Mouse (Mus musculus): ENCODE measurements around the gene Tnfrsf22. TPM values are rescaled to one million over a fixed set of nuclear protein-coding genes. Genes with fewer than 3 reads are reported as not detected.

The Tnfrsf22 gene
- total and polyA plus RNA-seq, 2 experiments from 2014 or later = 1.3 to 3.6 TPM

DNA sequence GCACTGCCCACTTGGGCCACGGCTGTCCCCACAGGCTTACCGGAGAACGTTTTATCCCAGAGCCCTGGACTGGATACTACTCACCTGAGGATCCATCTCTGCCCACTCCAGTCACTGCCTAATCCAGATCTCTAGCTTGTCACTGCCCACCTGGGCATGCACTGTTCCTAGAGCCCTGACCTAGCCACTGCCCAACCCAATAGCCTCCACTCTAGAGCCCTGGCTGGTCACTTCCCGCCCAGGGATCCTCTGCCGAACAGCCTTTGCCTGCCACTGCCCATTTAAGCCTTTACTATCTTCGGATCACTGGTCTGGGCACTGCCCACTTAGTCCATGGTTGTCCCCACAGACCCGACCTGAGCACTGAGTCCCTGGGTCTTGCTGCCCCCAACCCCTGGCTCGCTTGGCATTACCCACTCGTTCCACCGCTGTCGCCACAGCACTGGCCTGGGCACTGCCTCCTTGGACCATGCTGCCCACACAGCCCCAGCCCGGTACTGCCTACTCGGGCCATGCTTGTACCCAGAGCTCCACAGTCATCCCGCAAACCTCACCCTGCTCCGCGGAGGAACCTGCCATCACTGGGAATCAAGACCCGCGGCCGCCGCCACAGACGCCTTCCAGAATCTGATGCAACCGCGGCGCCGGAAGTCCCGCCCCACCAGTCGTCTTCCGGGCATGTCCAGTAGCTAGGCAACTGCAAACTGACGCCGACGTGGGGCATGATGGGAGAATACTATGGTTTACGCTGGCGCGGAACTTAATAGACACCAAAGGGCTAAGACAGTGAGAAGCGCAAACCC, 49.8 kb downstream of the Tnfrsf22 start, which contains the start of gene Cars:
TSS of gene Cars (minus strand) at position 663 of the 803 bp plus-strand sequence.
- peaks cover 7% of the 10 kb centered on the region; the same call in 1 of the 2 replicates for H3K36me3 ChIP-seq (ENCODE audit: insufficient read depth)
- H3K9ac ChIP-seq = peak within 1 kb of the TSS; percentile 93
- peak within 1 kb of the TSS; percentile 94 for H3K4me3 ChIP-seq (ENCODE audit: low read depth, low read length)
- no peaks in the 10 kb centered on the region for H3K9me3 ChIP-seq (ENCODE audit: low read length)
- no peaks in the 10 kb centered on the region for H3K27me3 ChIP-seq (ENCODE audit: insufficient read depth, low read length)
- peak; percentile 99 for ATAC-seq
- WGBS = 2% methylated on average over 35 of the region's 35 CpGs
- peak within 1 kb of the TSS; percentile 74 for H3K27ac ChIP-seq (ENCODE audit: low read depth, low read length)
- DNase-seq = peak; percentile 95
- peaks cover 6% of the 10 kb centered on the region; the same call in 1 of the 2 replicates for H3K4me1 ChIP-seq (ENCODE audit: insufficient read depth)
- TF ChIP-seq CTCF (IDR thresholded peaks at IDR 0.05; ENCODE audit: low read depth) = no peak
- peak within 1 kb of the TSS; percentile 78 for H3K4me2 ChIP-seq (ENCODE audit: low read depth)

DNA sequence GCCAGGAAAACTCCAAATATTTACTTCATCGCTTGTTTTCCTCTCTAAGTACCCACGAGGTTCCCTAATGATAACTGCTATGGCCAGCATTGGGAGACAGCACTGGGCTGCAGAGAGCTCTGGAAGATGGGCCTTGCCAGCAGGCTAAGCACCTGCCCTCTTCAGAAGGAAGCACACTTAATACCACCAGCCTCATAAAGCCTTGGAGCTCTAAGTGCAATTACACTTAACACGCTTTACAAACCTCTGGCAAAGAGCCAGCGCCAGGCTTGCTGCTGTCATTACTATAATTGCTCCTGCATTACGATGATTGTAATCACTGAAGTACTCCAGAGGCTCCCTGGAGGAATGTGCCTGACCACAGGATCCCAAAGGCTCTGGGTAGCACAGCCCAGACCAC, 54.6 kb downstream of the Tnfrsf22 start:
- peaks cover 35% of the 10 kb centered on the region for H3K36me3 ChIP-seq (ENCODE audit: insufficient read depth)
- TF ChIP-seq CTCF (IDR thresholded peaks at IDR 0.05; ENCODE audit: low read depth) = no peak
- peaks cover 6% of the 10 kb centered on the region; the same call in 1 of the 2 replicates for H3K4me1 ChIP-seq (ENCODE audit: insufficient read depth)
- H3K27me3 ChIP-seq (ENCODE audit: insufficient read depth, low read length) = no peaks in the 10 kb centered on the region
- no peak overlapping the region for H3K9ac ChIP-seq
- DNase-seq = peak; percentile 49
- no peaks in the 10 kb centered on the region for H3K9me3 ChIP-seq (ENCODE audit: low read length)
- no peak overlapping the region for H3K4me2 ChIP-seq (ENCODE audit: low read depth)
- no peak overlapping the region for H3K4me3 ChIP-seq (ENCODE audit: low read depth, low read length)
- H3K27ac ChIP-seq (ENCODE audit: low read depth, low read length) = no peak overlapping the region
- ATAC-seq = no peak
- WGBS = 42% methylated on average over 5 of the region's 5 CpGs

DNA sequence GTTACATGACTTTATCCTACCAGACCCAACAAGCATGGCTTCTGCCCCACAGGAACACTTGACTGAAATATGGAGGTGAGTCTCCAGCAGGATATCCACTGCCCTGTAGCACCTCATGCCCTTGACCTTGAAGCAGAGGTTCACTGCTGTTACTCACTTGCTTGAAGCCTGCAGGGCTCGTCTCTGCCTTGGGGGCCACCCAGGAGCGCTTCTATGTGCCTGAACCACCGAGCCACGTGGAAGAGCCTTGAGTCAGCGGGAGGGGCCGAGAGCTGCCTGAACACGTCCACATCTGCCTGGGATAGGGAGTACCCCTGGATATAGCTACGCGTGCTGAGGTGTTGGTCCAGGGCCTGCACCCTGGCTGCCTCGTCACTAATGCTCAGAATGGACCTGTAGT, 57.2 kb downstream of the Tnfrsf22 start:
- Histone ChIP-seq H3K9ac (no peak overlapping the region), H3K4me1 (ENCODE audit: insufficient read depth) (no peaks in the 10 kb centered on the region), H3K36me3 (ENCODE audit: insufficient read depth) (peaks cover 52% of the 10 kb centered on the region), H3K27me3 (ENCODE audit: insufficient read depth, low read length) (no peaks in the 10 kb centered on the region), H3K4me3 (ENCODE audit: low read depth, low read length) (no peak overlapping the region), H3K9me3 (ENCODE audit: low read length) (no peaks in the 10 kb centered on the region), H3K27ac (ENCODE audit: low read depth, low read length) (no peak overlapping the region), H3K4me2 (ENCODE audit: low read depth) (no peak overlapping the region)
- 91% methylated on average over 10 of the region's 10 CpGs for WGBS
- ATAC-seq (no peak), DNase-seq (no peak)
- TF ChIP-seq CTCF (IDR thresholded peaks at IDR 0.05; ENCODE audit: low read depth) = no peak

DNA sequence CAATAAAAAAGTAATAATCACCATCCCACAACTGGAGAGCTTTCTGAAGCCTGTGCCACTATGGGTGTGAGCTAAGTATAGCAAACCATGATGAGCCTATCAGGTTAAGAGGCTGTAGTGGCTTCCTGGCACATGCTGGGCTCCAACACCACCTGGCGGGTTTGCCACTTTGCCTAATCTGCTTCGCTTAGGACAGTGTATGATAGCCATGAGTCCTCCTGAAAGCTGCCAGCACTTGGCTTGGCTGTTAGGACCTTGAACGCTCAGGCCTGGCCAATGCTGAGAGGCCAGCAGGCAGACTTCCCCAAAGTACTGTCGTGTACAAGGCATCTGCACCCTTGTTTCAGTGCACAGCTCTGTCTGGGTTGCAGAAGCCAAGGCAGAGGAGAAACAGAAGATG, 61.5 kb downstream of the Tnfrsf22 start:
- Histone ChIP-seq H3K36me3 (ENCODE audit: insufficient read depth) (peaks cover 76% of the 10 kb centered on the region), H3K27me3 (ENCODE audit: insufficient read depth, low read length) (no peaks in the 10 kb centered on the region), H3K27ac (ENCODE audit: low read depth, low read length) (no peak overlapping the region), H3K9ac (no peak overlapping the region), H3K9me3 (ENCODE audit: low read length) (no peaks in the 10 kb centered on the region), H3K4me2 (ENCODE audit: low read depth) (no peak overlapping the region), H3K4me3 (ENCODE audit: low read depth, low read length) (no peak overlapping the region), H3K4me1 (ENCODE audit: insufficient read depth) (no peaks in the 10 kb centered on the region)
- no peak for TF ChIP-seq CTCF (IDR thresholded peaks at IDR 0.05; ENCODE audit: low read depth)
- 89% methylated on average over 4 of the region's 4 CpGs for WGBS
- DNase-seq (no peak), ATAC-seq (no peak)

DNA sequence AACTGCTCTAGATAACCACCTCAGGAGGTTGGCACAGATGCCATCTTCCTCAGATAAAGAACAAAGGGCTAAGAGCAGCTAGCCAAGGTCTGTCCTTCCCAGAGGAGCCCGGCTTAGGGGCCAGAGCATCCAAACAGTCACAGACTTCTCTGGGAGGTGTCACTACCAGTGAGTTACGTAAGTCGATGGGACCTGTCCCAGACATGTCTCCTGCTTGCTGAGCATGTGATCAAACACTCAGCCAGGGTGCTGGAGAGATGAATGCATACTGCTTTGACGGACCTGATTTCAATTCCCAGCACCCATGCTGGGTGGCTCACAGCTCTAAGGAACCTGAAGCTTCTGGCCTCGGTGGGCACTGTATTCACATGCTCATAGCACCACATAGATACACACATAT, 61.9 kb downstream of the Tnfrsf22 start:
- no peaks in the 10 kb centered on the region for H3K4me1 ChIP-seq (ENCODE audit: insufficient read depth)
- H3K36me3 ChIP-seq (ENCODE audit: insufficient read depth) = peaks cover 77% of the 10 kb centered on the region
- H3K4me2 ChIP-seq (ENCODE audit: low read depth) = no peak overlapping the region
- H3K27ac ChIP-seq (ENCODE audit: low read depth, low read length) = no peak overlapping the region
- H3K4me3 ChIP-seq (ENCODE audit: low read depth, low read length) = no peak overlapping the region
- no peak for DNase-seq
- ATAC-seq = no peak
- H3K9me3 ChIP-seq (ENCODE audit: low read length) = no peaks in the 10 kb centered on the region
- 94% methylated on average over 5 of the region's 5 CpGs for WGBS
- TF ChIP-seq CTCF (IDR thresholded peaks at IDR 0.05; ENCODE audit: low read depth) = no peak
- no peak overlapping the region for H3K9ac ChIP-seq
- H3K27me3 ChIP-seq (ENCODE audit: insufficient read depth, low read length) = no peaks in the 10 kb centered on the region

Other genes starting within 250 kb of the Tnfrsf22 start
- 99.0 and 123 TPM in 2 replicates for gene Cdkn1c, start 188.6 kb downstream of the Tnfrsf22 start, total RNA-seq (2014; rRNA removed)
- gene Cdkn1c, start 188.6 kb downstream of the Tnfrsf22 start, polyA plus RNA-seq (2015; fragmentation: Nextera tagmentation; extraction: Ambion mirVana) = 119 and 124 TPM in 2 replicates
- 0.92 and 1.7 TPM in 2 replicates for gene Slc22a18, start 175.9 kb downstream of the Tnfrsf22 start, total RNA-seq (2014; rRNA removed)
- gene Slc22a18, start 175.9 kb downstream of the Tnfrsf22 start, polyA plus RNA-seq (2015; fragmentation: Nextera tagmentation; extraction: Ambion mirVana) = 0.71 and 1.0 TPM in 2 replicates
- 0.46 TPM in 1 of 2 replicates, not detected in the other for gene Phlda2, start 146.5 kb downstream of the Tnfrsf22 start, total RNA-seq (2014; rRNA removed)
- gene Phlda2, start 146.5 kb downstream of the Tnfrsf22 start, polyA plus RNA-seq (2015; fragmentation: Nextera tagmentation; extraction: Ambion mirVana) = 0.60 TPM in 1 of 2 replicates, not detected in the other
- gene Nap1l4, start 100.6 kb downstream of the Tnfrsf22 start, total RNA-seq (2014; rRNA removed) = 202 and 216 TPM in 2 replicates
- 236 and 258 TPM in 2 replicates for gene Nap1l4, start 100.6 kb downstream of the Tnfrsf22 start, polyA plus RNA-seq (2015; fragmentation: Nextera tagmentation; extraction: Ambion mirVana)
- gene Cars, start 49.6 kb downstream of the Tnfrsf22 start, total RNA-seq (2014; rRNA removed) = 51.5 and 68.1 TPM in 2 replicates
- gene Cars, start 49.6 kb downstream of the Tnfrsf22 start, polyA plus RNA-seq (2015; fragmentation: Nextera tagmentation; extraction: Ambion mirVana) = 58.2 and 74.9 TPM in 2 replicates
- gene Tnfrsf26, start 20.9 kb downstream of the Tnfrsf22 start, total RNA-seq (2014; rRNA removed) = 0.10 and 0.46 TPM in 2 replicates
- gene Tnfrsf26, start 20.9 kb downstream of the Tnfrsf22 start, polyA plus RNA-seq (2015; fragmentation: Nextera tagmentation; extraction: Ambion mirVana) = 0.11 and 0.16 TPM in 2 replicates
- 1.7 and 1.9 TPM in 2 replicates for gene Tnfrsf23, start 36.2 kb upstream of the Tnfrsf22 start, total RNA-seq (2014; rRNA removed)
- gene Tnfrsf23, start 36.2 kb upstream of the Tnfrsf22 start, polyA plus RNA-seq (2015; fragmentation: Nextera tagmentation; extraction: Ambion mirVana) = 0.43 and 0.54 TPM in 2 replicates
- gene Osbpl5, start 107.3 kb upstream of the Tnfrsf22 start, total RNA-seq (2014; rRNA removed) = 38.3 and 43.8 TPM in 2 replicates
- gene Osbpl5, start 107.3 kb upstream of the Tnfrsf22 start, polyA plus RNA-seq (2015; fragmentation: Nextera tagmentation; extraction: Ambion mirVana) = 19.6 and 26.2 TPM in 2 replicates
- not detected in 2 replicates for gene Mrgprg, start 117.3 kb upstream of the Tnfrsf22 start, total RNA-seq (2014; rRNA removed)
- gene Mrgprg, start 117.3 kb upstream of the Tnfrsf22 start, polyA plus RNA-seq (2015; fragmentation: Nextera tagmentation; extraction: Ambion mirVana) = not detected in 2 replicates
- gene Mrgpre, start 134.8 kb upstream of the Tnfrsf22 start, total RNA-seq (2014; rRNA removed) = 5.2 and 5.9 TPM in 2 replicates
- gene Mrgpre, start 134.8 kb upstream of the Tnfrsf22 start, polyA plus RNA-seq (2015; fragmentation: Nextera tagmentation; extraction: Ambion mirVana) = 5.9 and 8.3 TPM in 2 replicates
- gene Nadsyn1, start 173.2 kb upstream of the Tnfrsf22 start, total RNA-seq (2014; rRNA removed) = 4.9 and 7.9 TPM in 2 replicates
- 3.5 and 3.6 TPM in 2 replicates for gene Nadsyn1, start 173.2 kb upstream of the Tnfrsf22 start, polyA plus RNA-seq (2015; fragmentation: Nextera tagmentation; extraction: Ambion mirVana)
- 40.5 and 52.7 TPM in 2 replicates for gene Dhcr7, start 173.5 kb upstream of the Tnfrsf22 start, total RNA-seq (2014; rRNA removed)
- 63.8 and 75.4 TPM in 2 replicates for gene Dhcr7, start 173.5 kb upstream of the Tnfrsf22 start, polyA plus RNA-seq (2015; fragmentation: Nextera tagmentation; extraction: Ambion mirVana)
- gene Gm498, start 217.2 kb upstream of the Tnfrsf22 start, total RNA-seq (2014; rRNA removed) = not detected in 2 replicates
- not detected in 2 replicates for gene Gm498, start 217.2 kb upstream of the Tnfrsf22 start, polyA plus RNA-seq (2015; fragmentation: Nextera tagmentation; extraction: Ambion mirVana)